Mouse (Mus musculus) myocyte (in vitro differentiated cells): Measurements from ENCODE around the gene Iffo2.

ENCODE experiments used
- CEBPB ChIP-seq: IDR thresholded peaks from 2 replicates; pipeline ENCODE4 v1.6.1; 2011; ENCODE audit warnings: mild to moderate bottlenecking, moderate library complexity; ENCODE audit not compliant: poor library complexity, insufficient read depth, severe bottlenecking
- E2F4 ChIP-seq: IDR thresholded peaks from one replicate; pipeline ENCODE4 v1.6.1; 2011; ENCODE audit warnings: mild to moderate bottlenecking, control low read depth, moderate library complexity; ENCODE audit not compliant: insufficient read depth
- MAX ChIP-seq: IDR thresholded peaks from one replicate; pipeline ENCODE4 v1.6.1; 2011; ENCODE audit warnings: low read depth, mild to moderate bottlenecking, control low read depth
- MYOD1 ChIP-seq, 3 experiments: IDR thresholded peaks; one replicate each; pipeline ENCODE4 v1.6.1; 2011; ENCODE audit warnings: control low read depth in 2 of 3, low read depth in 2 of 3, mild to moderate bottlenecking in 2 of 3, moderate library complexity in 1 of 3; ENCODE audit not compliant: insufficient read length in 2 of 3, control insufficient read depth in 1 of 3
- MYOG ChIP-seq, 3 experiments: IDR thresholded peaks; one replicate each; pipeline ENCODE4 v1.6.1; 2011; ENCODE audit warnings: control low read depth in 2 of 3, low read depth in 2 of 3, mild to moderate bottlenecking in 2 of 3; ENCODE audit not compliant: insufficient read length in 2 of 3, control insufficient read depth in 1 of 3, insufficient read depth in 1 of 3
- POLR2A ChIP-seq: IDR thresholded peaks from one replicate; pipeline ENCODE4 v1.6.1; 2011; ENCODE audit warnings: low read depth, mild to moderate bottlenecking, control low read depth, moderate library complexity; ENCODE audit not compliant: insufficient read length
- POLR2AphosphoS2 ChIP-seq: IDR thresholded peaks from one replicate; pipeline ENCODE4 v1.6.1; 2011; ENCODE audit warnings: low read depth, control low read depth; ENCODE audit not compliant: insufficient read length
- REST ChIP-seq: IDR thresholded peaks from one replicate; pipeline ENCODE4 v1.6.1; 2011; ENCODE audit warnings: mild to moderate bottlenecking, control low read depth, moderate library complexity; ENCODE audit not compliant: insufficient read depth, insufficient read length
- TCF12 ChIP-seq: IDR thresholded peaks from one replicate; pipeline ENCODE4 v1.6.1; 2011; ENCODE audit warnings: mild to moderate bottlenecking, control low read depth; ENCODE audit not compliant: poor library complexity, insufficient read depth, severe bottlenecking
- TCF3 ChIP-seq: IDR thresholded peaks from one replicate; pipeline ENCODE4 v1.6.1; 2011; ENCODE audit warnings: low read depth, control low read depth; ENCODE audit not compliant: insufficient read length
- USF1 ChIP-seq: IDR thresholded peaks from one replicate; pipeline ENCODE4 v1.6.1; 2011; ENCODE audit warnings: low read depth, mild to moderate bottlenecking, control low read depth, moderate library complexity

DNA sequence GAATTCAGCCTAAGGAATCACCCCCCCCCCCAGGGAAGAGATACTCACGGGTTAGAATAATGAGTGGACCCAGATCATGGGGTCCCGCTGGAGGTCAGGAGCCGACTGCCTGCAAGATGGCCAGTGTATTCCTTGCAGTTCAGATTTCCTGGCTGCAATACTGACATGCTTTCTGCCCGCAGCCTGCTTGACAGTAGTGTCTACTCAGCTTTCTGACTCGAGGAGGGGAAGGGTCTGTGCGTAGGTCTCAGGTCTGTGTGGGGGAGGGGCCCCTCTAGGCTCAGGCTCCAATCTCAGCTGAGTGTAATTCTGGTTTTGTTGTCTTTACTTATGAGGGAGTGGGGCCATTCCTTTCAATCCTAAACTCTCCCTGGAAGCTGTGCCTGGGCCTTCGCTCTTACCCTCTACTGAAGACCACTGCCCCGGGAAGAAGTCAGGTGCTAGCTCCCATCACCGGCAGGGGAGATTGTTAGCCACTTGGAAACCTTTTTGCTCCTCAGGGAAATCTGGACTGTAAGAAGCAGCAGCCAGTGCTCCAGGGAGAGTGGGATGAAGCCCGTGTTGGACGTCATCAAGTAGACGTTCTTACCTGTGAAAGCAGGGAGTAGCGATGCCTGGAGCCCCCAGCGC, 46.0 kb downstream of the Iffo2 start:
- TF ChIP-seq MYOG (IDR thresholded peaks at IDR 0.05; ENCODE audit: control insufficient read depth in 1 of 3, insufficient read depth in 1 of 3, insufficient read length in 2 of 3, low read depth in 2 of 3) (no peak), MAX (no peak), POLR2A (no peak), POLR2AphosphoS2 (no peak), TCF12 (no peak), USF1 (no peak), MYOD1 (IDR thresholded peaks at IDR 0.05; ENCODE audit: control insufficient read depth in 1 of 3, insufficient read length in 2 of 3, low read depth in 2 of 3) (no peak), REST (no peak), E2F4 (no peak), CEBPB (no peak), TCF3 (no peak)
